Mouse (Mus musculus): ENCODE data around the gene Ren1. TPM values are rescaled to one million over a fixed set of nuclear protein-coding genes. Genes with fewer than 3 reads are reported as not detected.

The Ren1 gene
- polyA plus RNA-seq, 1 experiment = not detected

DNA sequence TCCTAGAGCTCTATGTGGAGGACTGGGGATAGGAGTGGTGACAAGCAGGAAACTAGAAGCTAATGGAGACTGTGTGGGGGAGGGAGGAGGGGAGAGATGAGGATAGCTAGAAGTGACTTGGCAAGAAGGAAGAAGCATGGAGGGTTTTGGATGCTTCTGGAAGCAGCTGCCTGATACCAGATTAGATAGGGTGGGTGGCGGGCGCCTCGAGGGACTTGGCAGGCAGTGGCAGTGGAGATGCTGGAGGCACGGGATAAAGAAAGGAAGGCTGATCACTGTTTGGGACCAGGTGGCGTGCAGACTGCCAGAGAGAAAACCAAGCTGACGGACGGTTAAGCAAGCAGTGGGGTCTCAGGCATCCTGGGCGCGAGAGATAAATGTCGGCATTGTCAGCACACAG is 38.4 kb upstream of the Ren1 start:
- Histone ChIP-seq H3K4me3 (ENCODE audit: low read depth, low read length) (no peak overlapping the region), H3K27ac (ENCODE audit: insufficient read depth, low read length) (no peak overlapping the region), H3K9ac (ENCODE audit: low read depth, poor library complexity, severe bottlenecking) (no peak overlapping the region), H3K9me3 (replicated peaks; ENCODE audit: control insufficient read depth, insufficient read depth, low read length, poor library complexity, severe bottlenecking) (no peaks in the 10 kb centered on the region), H3K27me3 (ENCODE audit: control insufficient read depth, insufficient read depth, low read length, poor library complexity, severe bottlenecking) (no peaks in the 10 kb centered on the region), H3K4me1 (ENCODE audit: control insufficient read depth, insufficient read depth, low read length) (no peaks in the 10 kb centered on the region), H3K36me3 (ENCODE audit: control insufficient read depth, insufficient read depth, low read length, poor library complexity, severe bottlenecking) (no peaks in the 10 kb centered on the region)
- TF ChIP-seq CTCF (IDR thresholded peaks at IDR 0.05; ENCODE audit: low read depth, low read length) = no peak
- TF ChIP-seq EP300 (IDR thresholded peaks at IDR 0.05; ENCODE audit: insufficient read depth, low read depth, low read length) = no peak
- TF ChIP-seq POLR2A (IDR thresholded peaks at IDR 0.05; ENCODE audit: insufficient read depth, low read length) = no peak

- Histone ChIP-seq H3K4me3 (ENCODE audit: low read depth, low read length) (no peak overlapping the region), H3K27ac (ENCODE audit: insufficient read depth, low read length) (no peak overlapping the region), H3K4me1 (ENCODE audit: control insufficient read depth, insufficient read depth, low read length) (no peaks in the 10 kb centered on the region), H3K27me3 (ENCODE audit: control insufficient read depth, insufficient read depth, low read length, poor library complexity, severe bottlenecking) (no peaks in the 10 kb centered on the region), H3K9me3 (replicated peaks; ENCODE audit: control insufficient read depth, insufficient read depth, low read length, poor library complexity, severe bottlenecking) (no peaks in the 10 kb centered on the region), H3K9ac (ENCODE audit: low read depth, poor library complexity, severe bottlenecking) (no peak overlapping the region), H3K36me3 (ENCODE audit: control insufficient read depth, insufficient read depth, low read length, poor library complexity, severe bottlenecking) (no peaks in the 10 kb centered on the region)
- peak; percentile 93 for TF ChIP-seq CTCF (IDR thresholded peaks at IDR 0.05; ENCODE audit: low read depth, low read length)
- no peak for TF ChIP-seq POLR2A (IDR thresholded peaks at IDR 0.05; ENCODE audit: insufficient read depth, low read length)
- TF ChIP-seq EP300 (IDR thresholded peaks at IDR 0.05; ENCODE audit: insufficient read depth, low read depth, low read length) = no peak
These were observed 35.9 kb upstream of the Ren1 start for GRCm38 (mm10) chr1:133314364-133314763.

DNA sequence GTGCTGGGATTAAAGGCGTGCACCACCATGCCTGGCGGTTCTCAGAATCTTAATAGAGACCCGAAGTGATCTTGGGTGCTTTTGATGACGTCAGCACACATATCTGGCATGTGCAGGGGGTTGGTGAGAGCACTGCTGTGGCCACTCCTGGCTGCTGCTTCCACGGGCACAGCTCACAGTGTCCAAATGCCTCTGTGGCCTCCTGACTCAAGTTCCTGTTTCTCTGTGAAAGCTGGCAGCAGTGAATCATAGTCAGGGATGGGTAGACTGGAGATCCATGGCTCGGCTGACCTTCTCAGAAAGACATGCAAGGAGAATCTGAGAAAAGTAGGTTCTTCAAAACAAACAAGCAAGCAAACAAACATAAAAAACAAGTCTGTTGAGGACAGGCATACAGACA is 34.5 kb upstream of the Ren1 start:
- H3K4me3 ChIP-seq (ENCODE audit: low read depth, low read length) = no peak overlapping the region
- no peak for TF ChIP-seq POLR2A (IDR thresholded peaks at IDR 0.05; ENCODE audit: insufficient read depth, low read length)
- no peak for TF ChIP-seq EP300 (IDR thresholded peaks at IDR 0.05; ENCODE audit: insufficient read depth, low read depth, low read length)
- no peak for TF ChIP-seq CTCF (IDR thresholded peaks at IDR 0.05; ENCODE audit: low read depth, low read length)
- H3K27me3 ChIP-seq (ENCODE audit: control insufficient read depth, insufficient read depth, low read length, poor library complexity, severe bottlenecking) = no peaks in the 10 kb centered on the region
- H3K4me1 ChIP-seq (ENCODE audit: control insufficient read depth, insufficient read depth, low read length) = no peaks in the 10 kb centered on the region
- no peak overlapping the region for H3K27ac ChIP-seq (ENCODE audit: insufficient read depth, low read length)
- no peak overlapping the region for H3K9ac ChIP-seq (ENCODE audit: low read depth, poor library complexity, severe bottlenecking)
- no peaks in the 10 kb centered on the region for H3K36me3 ChIP-seq (ENCODE audit: control insufficient read depth, insufficient read depth, low read length, poor library complexity, severe bottlenecking)
- H3K9me3 ChIP-seq (replicated peaks; ENCODE audit: control insufficient read depth, insufficient read depth, low read length, poor library complexity, severe bottlenecking) = no peaks in the 10 kb centered on the region

- H3K27ac ChIP-seq (ENCODE audit: insufficient read depth, low read length) = no peak overlapping the region
- TF ChIP-seq CTCF (IDR thresholded peaks at IDR 0.05; ENCODE audit: low read depth, low read length) (peak; percentile 8), EP300 (IDR thresholded peaks at IDR 0.05; ENCODE audit: insufficient read depth, low read depth, low read length) (no peak)
- H3K27me3 ChIP-seq (ENCODE audit: control insufficient read depth, insufficient read depth, low read length, poor library complexity, severe bottlenecking) = no peaks in the 10 kb centered on the region
- H3K9me3 ChIP-seq (replicated peaks; ENCODE audit: control insufficient read depth, insufficient read depth, low read length, poor library complexity, severe bottlenecking) = no peaks in the 10 kb centered on the region
- H3K4me3 ChIP-seq (ENCODE audit: low read depth, low read length) = no peak overlapping the region
- no peaks in the 10 kb centered on the region for H3K36me3 ChIP-seq (ENCODE audit: control insufficient read depth, insufficient read depth, low read length, poor library complexity, severe bottlenecking)
- no peaks in the 10 kb centered on the region for H3K4me1 ChIP-seq (ENCODE audit: control insufficient read depth, insufficient read depth, low read length)
- no peak overlapping the region for H3K9ac ChIP-seq (ENCODE audit: low read depth, poor library complexity, severe bottlenecking)
These were observed 33.7 kb upstream of the Ren1 start for GRCm38 (mm10) chr1:133316577-133316976.

DNA sequence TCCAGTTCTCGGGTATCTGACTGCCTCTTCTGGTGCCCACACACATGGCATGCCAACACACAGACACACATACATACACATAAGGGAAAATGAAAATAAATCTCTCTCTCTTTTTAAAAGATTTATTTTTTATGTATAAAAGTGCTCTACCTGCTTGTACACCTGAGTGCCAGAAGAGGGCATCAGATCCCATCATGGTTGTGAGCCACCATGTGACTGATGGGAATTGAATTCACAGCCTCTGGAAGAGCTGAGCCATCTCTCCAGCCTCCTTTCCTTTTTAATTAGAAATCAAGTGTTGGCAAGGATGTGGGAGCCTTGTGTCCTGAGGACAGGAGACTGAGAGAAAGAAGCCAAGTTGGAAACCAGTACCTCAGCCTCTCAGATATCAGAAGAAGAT is 33.2 kb upstream of the Ren1 start:
- TF ChIP-seq EP300 (IDR thresholded peaks at IDR 0.05; ENCODE audit: insufficient read depth, low read depth, low read length) = no peak
- no peak for TF ChIP-seq POLR2A (IDR thresholded peaks at IDR 0.05; ENCODE audit: insufficient read depth, low read length)
- no peak for TF ChIP-seq CTCF (IDR thresholded peaks at IDR 0.05; ENCODE audit: low read depth, low read length)
- H3K27ac ChIP-seq (ENCODE audit: insufficient read depth, low read length) = no peak overlapping the region
- no peak overlapping the region for H3K4me3 ChIP-seq (ENCODE audit: low read depth, low read length)
- no peaks in the 10 kb centered on the region for H3K4me1 ChIP-seq (ENCODE audit: control insufficient read depth, insufficient read depth, low read length)
- H3K27me3 ChIP-seq (ENCODE audit: control insufficient read depth, insufficient read depth, low read length, poor library complexity, severe bottlenecking) = no peaks in the 10 kb centered on the region
- H3K36me3 ChIP-seq (ENCODE audit: control insufficient read depth, insufficient read depth, low read length, poor library complexity, severe bottlenecking) = no peaks in the 10 kb centered on the region
- H3K9me3 ChIP-seq (replicated peaks; ENCODE audit: control insufficient read depth, insufficient read depth, low read length, poor library complexity, severe bottlenecking) = no peaks in the 10 kb centered on the region
- H3K9ac ChIP-seq (ENCODE audit: low read depth, poor library complexity, severe bottlenecking) = no peak overlapping the region

DNA sequence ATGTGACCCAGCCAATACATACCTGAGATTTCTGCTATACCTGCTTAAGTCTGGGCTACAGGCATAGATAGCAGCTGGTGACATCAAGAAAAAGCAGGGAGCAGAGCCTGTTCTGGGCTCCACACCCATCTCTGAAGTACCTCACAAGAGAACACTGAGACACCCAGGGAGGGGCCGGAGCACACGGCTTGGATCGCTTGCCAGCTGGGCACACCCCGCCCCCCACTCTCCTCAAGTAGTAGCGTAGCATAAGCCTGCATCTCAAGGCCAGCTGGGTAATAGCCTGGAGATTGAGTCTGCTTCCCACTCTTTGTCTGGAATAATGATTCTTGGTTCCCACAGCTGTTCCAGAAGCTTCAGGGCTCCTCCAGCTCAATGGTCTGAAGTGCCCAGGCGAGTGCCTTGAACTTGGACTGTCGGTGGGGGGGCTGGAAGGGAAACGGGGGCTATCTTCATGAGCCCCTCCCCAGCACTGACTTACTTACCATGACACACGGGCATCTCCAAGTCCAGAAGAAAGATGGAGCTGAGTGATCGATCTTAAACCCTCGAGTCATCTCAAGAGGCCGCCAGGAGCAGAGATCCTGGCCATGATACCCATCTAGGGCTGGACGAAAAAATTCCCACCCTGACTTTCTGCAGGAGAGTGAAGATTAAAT is 28.9 kb upstream of the Ren1 start, which contains the start of gene Kiss1:
Gene Kiss1 (plus strand): TSS at position 609 of the 659 bp plus-strand sequence.
- Histone ChIP-seq H3K27me3 (ENCODE audit: control insufficient read depth, insufficient read depth, low read length, poor library complexity, severe bottlenecking) (no peaks in the 10 kb centered on the region), H3K9ac (ENCODE audit: low read depth, poor library complexity, severe bottlenecking) (no peak within 1 kb of the TSS), H3K4me3 (ENCODE audit: low read depth, low read length) (no peak within 1 kb of the TSS), H3K9me3 (replicated peaks; ENCODE audit: control insufficient read depth, insufficient read depth, low read length, poor library complexity, severe bottlenecking) (no peaks in the 10 kb centered on the region), H3K36me3 (ENCODE audit: control insufficient read depth, insufficient read depth, low read length, poor library complexity, severe bottlenecking) (no peaks in the 10 kb centered on the region), H3K27ac (ENCODE audit: insufficient read depth, low read length) (no peak within 1 kb of the TSS), H3K4me1 (ENCODE audit: control insufficient read depth, insufficient read depth, low read length) (no peaks in the 10 kb centered on the region)
- TF ChIP-seq POLR2A (IDR thresholded peaks at IDR 0.05; ENCODE audit: insufficient read depth, low read length) (no peak), CTCF (IDR thresholded peaks at IDR 0.05; ENCODE audit: low read depth, low read length) (no peak), EP300 (IDR thresholded peaks at IDR 0.05; ENCODE audit: insufficient read depth, low read depth, low read length) (no peak)

Data from ES-Bruce4 (cell line).